Mouse (Mus musculus) C2C12 (cell line): ENCODE measurements around the gene Sh2d3c.

Experiments
- CEBPB ChIP-seq: IDR thresholded peaks from one replicate; pipeline ENCODE4 v1.6.1; 2011; ENCODE audit warnings: low read depth, mild to moderate bottlenecking, control low read depth, moderate library complexity
- CTCF ChIP-seq: IDR thresholded peaks from one replicate; pipeline ENCODE4 v1.5.1; 2011; ENCODE audit not compliant: control insufficient read depth, insufficient read depth, insufficient read length
- FOSL1 ChIP-seq: IDR thresholded peaks from one replicate; pipeline ENCODE4 v1.8.0; 2011; ENCODE audit warnings: mild to moderate bottlenecking, low read length; ENCODE audit not compliant: poor library complexity, insufficient read depth, severe bottlenecking
- MAX ChIP-seq: IDR thresholded peaks from one replicate; pipeline ENCODE4 v1.6.1; 2011; ENCODE audit warnings: mild to moderate bottlenecking, control low read depth
- MYOD1 ChIP-seq: IDR thresholded peaks from one replicate; pipeline ENCODE4 v1.6.1; 2011; ENCODE audit warnings: low read depth; ENCODE audit not compliant: control insufficient read depth, insufficient read length
- MYOG ChIP-seq: IDR thresholded peaks from one replicate; pipeline ENCODE4 v1.6.1; 2011; ENCODE audit not compliant: control insufficient read depth, insufficient read length; ENCODE audit errors: extremely low read depth
- USF1 ChIP-seq: IDR thresholded peaks from one replicate; pipeline ENCODE4 v1.6.1; 2011; ENCODE audit warnings: low read depth, mild to moderate bottlenecking, control low read depth, moderate library complexity

GRCm38 (mm10) chr2:32750887-32751664, 30.2 kb downstream of the Sh2d3c start:
- TF ChIP-seq CTCF = no peak
- no peak for TF ChIP-seq CEBPB
- no peak for TF ChIP-seq USF1
- TF ChIP-seq MYOD1 = no peak
- TF ChIP-seq MYOG = no peak
- TF ChIP-seq MAX = no peak
- no peak for TF ChIP-seq FOSL1
